Mouse (Mus musculus): ENCODE measurements around the gene Taf1d. TPM values are rescaled to one million over a fixed set of nuclear protein-coding genes. Genes with fewer than 3 reads are reported as not detected.

Gene Taf1d
- polyA plus RNA-seq, 1 experiment, result 35.7 TPM

DNA sequence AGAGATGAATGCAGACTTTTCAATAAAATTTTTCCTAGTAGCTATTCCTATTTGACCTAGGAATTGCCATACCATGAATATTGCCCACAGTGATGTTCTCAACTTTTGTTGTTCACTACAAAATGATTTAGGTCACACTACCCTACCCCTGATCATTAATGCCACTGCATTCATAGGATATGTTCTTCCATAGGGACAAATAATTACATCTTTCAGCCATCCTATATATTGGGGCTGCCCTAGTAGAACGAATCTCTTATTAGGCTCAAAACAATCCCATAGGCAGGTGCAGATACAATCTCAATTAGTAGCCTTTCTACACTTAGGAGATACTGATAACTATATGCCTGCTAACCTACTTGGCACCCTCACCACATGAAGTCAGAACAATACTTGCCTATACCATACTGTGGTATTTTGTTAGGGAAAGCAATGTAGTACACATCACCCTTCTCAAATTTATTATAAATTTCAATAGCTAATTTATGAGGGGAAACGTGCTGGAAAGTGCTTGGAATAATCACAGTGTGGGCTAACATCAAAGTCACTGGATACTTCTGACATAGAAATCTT lies 12.2 kb downstream of the Taf1d start:
- DNase-seq, result no peak
- no peak overlapping the region for H3K27ac ChIP-seq (ENCODE audit: insufficient read depth, low read length)
- WGBS, result 82% methylated on average over 2 of the region's 2 CpGs
- TF ChIP-seq CTCF (IDR thresholded peaks at IDR 0.05; ENCODE audit: borderline replicate concordance, insufficient read depth, low read depth, low read length) (no peak), POLR2A (IDR thresholded peaks at IDR 0.05; ENCODE audit: borderline replicate concordance, insufficient read depth, low read length) (no peak)
- H3K27me3 ChIP-seq (ENCODE audit: control insufficient read depth, insufficient read depth, low read length), result no peaks in the 10 kb centered on the region
- H3K4me1 ChIP-seq (ENCODE audit: control insufficient read depth, insufficient read depth, low read length), result no peaks in the 10 kb centered on the region
- no peak overlapping the region for H3K4me3 ChIP-seq (replicated peaks; ENCODE audit: insufficient read depth, low read depth, low read length)

GRCm38 (mm10) chr9:15337776-15338175 lies 31.8 kb downstream of the Taf1d start:
- H3K27me3 ChIP-seq (ENCODE audit: control insufficient read depth, insufficient read depth, low read length), result no peaks in the 10 kb centered on the region
- no peak overlapping the region for H3K27ac ChIP-seq (ENCODE audit: insufficient read depth, low read length)
- no peak overlapping the region for H3K4me3 ChIP-seq (replicated peaks; ENCODE audit: insufficient read depth, low read depth, low read length)
- no peaks in the 10 kb centered on the region for H3K4me1 ChIP-seq (ENCODE audit: control insufficient read depth, insufficient read depth, low read length)
- 86% methylated on average over 4 of the region's 4 CpGs for WGBS
- TF ChIP-seq POLR2A (IDR thresholded peaks at IDR 0.05; ENCODE audit: borderline replicate concordance, insufficient read depth, low read length) (no peak), CTCF (IDR thresholded peaks at IDR 0.05; ENCODE audit: borderline replicate concordance, insufficient read depth, low read depth, low read length) (no peak)
- DNase-seq, result no peak

DNA sequence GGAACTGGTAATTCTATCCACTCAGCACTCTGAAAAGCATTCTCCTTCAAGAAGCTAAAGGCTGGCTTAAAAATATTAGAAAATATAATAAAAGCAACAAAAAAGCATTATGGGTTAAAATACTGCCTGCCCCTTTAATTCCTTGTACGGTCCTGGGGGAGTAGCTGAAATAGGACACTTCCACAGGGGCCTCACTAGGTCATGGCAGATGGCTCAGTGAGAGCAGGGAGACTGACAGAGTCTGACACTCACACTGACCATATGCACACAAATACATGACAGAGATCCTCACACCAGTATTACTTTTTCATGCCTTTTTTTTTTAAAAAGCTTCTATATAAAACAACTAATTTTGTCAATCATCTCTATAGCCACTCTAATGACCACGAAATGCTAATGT lies 43.9 kb downstream of the Taf1d start:
- Histone ChIP-seq H3K4me1 (ENCODE audit: control insufficient read depth, insufficient read depth, low read length) (no peaks in the 10 kb centered on the region), H3K27me3 (ENCODE audit: control insufficient read depth, insufficient read depth, low read length) (no peaks in the 10 kb centered on the region), H3K27ac (ENCODE audit: insufficient read depth, low read length) (no peak overlapping the region), H3K4me3 (replicated peaks; ENCODE audit: insufficient read depth, low read depth, low read length) (no peak overlapping the region)
- no peak for DNase-seq
- TF ChIP-seq POLR2A (IDR thresholded peaks at IDR 0.05; ENCODE audit: borderline replicate concordance, insufficient read depth, low read length), result no peak
- 31% methylated on average over 2 of the region's 2 CpGs for WGBS

DNA sequence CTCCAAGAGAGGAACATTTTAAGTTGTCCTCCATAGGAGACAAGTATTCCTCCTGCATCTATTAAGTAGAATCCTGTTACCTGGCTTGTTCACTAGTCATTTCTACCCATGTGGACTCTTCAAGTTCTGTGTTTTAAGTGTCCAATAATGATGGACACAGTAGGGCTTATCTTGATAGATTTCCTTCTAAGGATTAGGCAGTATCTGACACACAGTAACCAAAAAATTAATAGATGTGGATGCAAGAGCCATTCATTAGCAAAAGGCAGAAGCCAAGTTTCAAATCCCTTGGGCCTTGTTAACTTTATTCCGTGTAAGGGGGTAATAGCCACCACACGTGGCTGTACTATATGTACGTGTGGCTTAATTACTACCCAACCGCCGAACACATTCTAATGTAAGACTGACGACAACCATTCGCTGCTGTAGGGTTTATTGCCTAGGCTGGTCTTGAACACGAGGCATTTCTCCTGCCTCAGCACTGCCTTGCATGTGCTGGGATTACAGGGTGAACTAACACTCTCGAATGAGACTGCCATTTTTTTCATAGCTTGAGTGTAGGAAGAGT lies 51.0 kb downstream of the Taf1d start:
- no peak for DNase-seq
- no peaks in the 10 kb centered on the region; the same call in 1 of the 2 replicates for H3K4me1 ChIP-seq (ENCODE audit: control insufficient read depth, insufficient read depth, low read length)
- H3K27me3 ChIP-seq (ENCODE audit: control insufficient read depth, insufficient read depth, low read length), result no peaks in the 10 kb centered on the region
- WGBS, result 0% methylated on average over 9 of the region's 9 CpGs
- peak overlapping the region; percentile 35 for H3K27ac ChIP-seq (ENCODE audit: insufficient read depth, low read length)
- TF ChIP-seq CTCF (IDR thresholded peaks at IDR 0.05; ENCODE audit: borderline replicate concordance, insufficient read depth, low read depth, low read length), result no peak
- no peak for TF ChIP-seq POLR2A (IDR thresholded peaks at IDR 0.05; ENCODE audit: borderline replicate concordance, insufficient read depth, low read length)
- peak overlapping the region; percentile 96 for H3K4me3 ChIP-seq (replicated peaks; ENCODE audit: insufficient read depth, low read depth, low read length)

- TF ChIP-seq CTCF (IDR thresholded peaks at IDR 0.05; ENCODE audit: borderline replicate concordance, insufficient read depth, low read depth, low read length) (no peak), POLR2A (IDR thresholded peaks at IDR 0.05; ENCODE audit: borderline replicate concordance, insufficient read depth, low read length) (peak; percentile 99)
- DNase-seq, result peak; percentile 97
- Histone ChIP-seq H3K4me3 (replicated peaks; ENCODE audit: insufficient read depth, low read depth, low read length) (peak within 1 kb of the TSS; percentile 96), H3K27ac (ENCODE audit: insufficient read depth, low read length) (peak within 1 kb of the TSS; percentile 45), H3K4me1 (ENCODE audit: control insufficient read depth, insufficient read depth, low read length) (no peaks in the 10 kb centered on the region; the same call in 1 of the 2 replicates), H3K27me3 (ENCODE audit: control insufficient read depth, insufficient read depth, low read length) (no peaks in the 10 kb centered on the region)
- 2% methylated on average over 60 of the region's 60 CpGs for WGBS
Measured at GRCm38 (mm10) chr9:15357484-15358275, 51.7 kb downstream of the Taf1d start, which contains the start of gene Cep295. TSS of gene Cep295 (minus strand) at chr9:15357788.

DNA sequence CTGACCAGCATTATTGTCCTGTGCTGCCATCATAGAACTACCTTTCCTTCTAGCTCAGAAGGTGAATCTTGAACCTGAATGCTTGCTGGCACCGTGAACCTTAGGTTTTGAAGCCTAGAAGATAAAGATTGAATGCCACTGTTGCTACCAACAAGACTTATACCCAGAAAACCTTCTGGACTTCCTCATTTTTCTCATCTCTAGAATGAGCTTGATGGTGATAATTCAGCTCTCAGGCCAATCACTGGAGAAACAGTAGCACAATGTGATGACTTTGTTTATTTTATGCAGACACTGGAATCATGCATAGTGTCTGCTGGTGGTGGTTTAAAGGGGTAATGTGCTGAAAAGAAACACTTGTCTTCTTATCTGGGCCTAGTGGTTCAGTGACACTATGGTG lies 58.8 kb downstream of the Taf1d start:
- no peaks in the 10 kb centered on the region for H3K27me3 ChIP-seq (ENCODE audit: control insufficient read depth, insufficient read depth, low read length)
- no peak overlapping the region for H3K4me3 ChIP-seq (replicated peaks; ENCODE audit: insufficient read depth, low read depth, low read length)
- H3K27ac ChIP-seq (ENCODE audit: insufficient read depth, low read length), result no peak overlapping the region
- H3K4me1 ChIP-seq (ENCODE audit: control insufficient read depth, insufficient read depth, low read length), result no peaks in the 10 kb centered on the region
- TF ChIP-seq CTCF (IDR thresholded peaks at IDR 0.05; ENCODE audit: borderline replicate concordance, insufficient read depth, low read depth, low read length), result no peak
- no peak for TF ChIP-seq POLR2A (IDR thresholded peaks at IDR 0.05; ENCODE audit: borderline replicate concordance, insufficient read depth, low read length)
- DNase-seq, result no peak
- 74% methylated on average over 1 of the region's 1 CpGs for WGBS

- Histone ChIP-seq H3K27ac (ENCODE audit: insufficient read depth, low read length) (no peak overlapping the region), H3K4me1 (ENCODE audit: control insufficient read depth, insufficient read depth, low read length) (no peaks in the 10 kb centered on the region), H3K4me3 (replicated peaks; ENCODE audit: insufficient read depth, low read depth, low read length) (no peak overlapping the region), H3K27me3 (ENCODE audit: control insufficient read depth, insufficient read depth, low read length) (no peaks in the 10 kb centered on the region)
- WGBS, result 94% methylated on average over 1 of the region's 1 CpGs
- DNase-seq, result no peak
- TF ChIP-seq POLR2A (IDR thresholded peaks at IDR 0.05; ENCODE audit: borderline replicate concordance, insufficient read depth, low read length), result no peak
- no peak for TF ChIP-seq CTCF (IDR thresholded peaks at IDR 0.05; ENCODE audit: borderline replicate concordance, insufficient read depth, low read depth, low read length)
Measured at GRCm38 (mm10) chr9:15365856-15366255, 59.8 kb downstream of the Taf1d start.

- H3K27me3 ChIP-seq (ENCODE audit: control insufficient read depth, insufficient read depth, low read length), result no peaks in the 10 kb centered on the region
- no peak for TF ChIP-seq CTCF (IDR thresholded peaks at IDR 0.05; ENCODE audit: borderline replicate concordance, insufficient read depth, low read depth, low read length)
- no peak for TF ChIP-seq POLR2A (IDR thresholded peaks at IDR 0.05; ENCODE audit: borderline replicate concordance, insufficient read depth, low read length)
- no peak for DNase-seq
- 38% methylated on average over 2 of the region's 2 CpGs for WGBS
- H3K4me3 ChIP-seq (replicated peaks; ENCODE audit: insufficient read depth, low read depth, low read length), result no peak overlapping the region
- H3K4me1 ChIP-seq (ENCODE audit: control insufficient read depth, insufficient read depth, low read length), result no peaks in the 10 kb centered on the region
- no peak overlapping the region for H3K27ac ChIP-seq (ENCODE audit: insufficient read depth, low read length)
Measured at GRCm38 (mm10) chr9:15366260-15366659, 60.2 kb downstream of the Taf1d start.

Other genes with a start within 250 kb of the Taf1d start
- gene Hephl1, start 194.1 kb upstream of the Taf1d start, polyA plus RNA-seq (2012; rRNA removed), result not detected in 2 replicates
- 9.8 and 12.7 TPM in 2 replicates for gene Vstm5, start 67.2 kb upstream of the Taf1d start, polyA plus RNA-seq (2012; rRNA removed)
- gene Med17, start 26.3 kb upstream of the Taf1d start, polyA plus RNA-seq (2012; rRNA removed), result 38.4 and 40.7 TPM in 2 replicates
- 18.4 and 20.5 TPM in 2 replicates for gene 4931406C07Rik, start 234 bp downstream of the Taf1d start, polyA plus RNA-seq (2012; rRNA removed)
- gene Cep295, start 51.6 kb downstream of the Taf1d start, polyA plus RNA-seq (2012; rRNA removed), result 20.0 and 22.0 TPM in 2 replicates
- gene Smco4, start 187.2 kb downstream of the Taf1d start, polyA plus RNA-seq (2012; rRNA removed), result 4.6 and 5.8 TPM in 2 replicates